In genomic region chr17:80796790-80797189, GRCm38 (mm10) we compare ENCODE assay signal across 15 mouse cellular contexts.
DNase-seq lines count a peak whose midpoint lies in the region.
"Had no signal": no experiment of that assay in that cellular context is flagged by ENCODE, and none has a peak within 500 bp of the region (broad histone marks: within the 10 kb centered on the region; RNA-seq: fewer than 3 reads in every experiment).

No protein-coding gene starts in this region.

- intact Hi-C loops in gastrocnemius, postnatal 14 days (cut with DNase I; ENCODE audit: low total_unique reads): no loop called here

- DNase-seq in gastrocnemius, postnatal 14 days: peak; percentile 41
- DNase-seq in gastrocnemius, adult 8-10 months (ENCODE audit: low spot score in 2 of 2): no peak
- DNase-seq in brain, adult 2 months (ENCODE audit: low read depth, low spot score): peak; percentile 86
- peak; percentile 63 for DNase-seq in cerebellum, adult 8-10 months
- DNase-seq in cerebellum, postnatal 36 days: peak; percentile 56 to 57
- DNase-seq in lung, postnatal 36 days: no peak
- no peak for DNase-seq in frontal cortex, adult 2 months (ENCODE audit: extremely low spot score in 1 of 2, low spot score in 1 of 2)
- no peak for DNase-seq in c-Kit-positive CD71-positive TER-119-positive erythroid progenitor cells, embryonic 14.5 days (ENCODE audit: low spot score)
- DNase-seq: adrenal gland, adult 2 months; embryo, embryonic 11 days; heart, adult 18-20 months; kidney, adult 18-20 months; liver, postnatal 0 days; right cerebral cortex, postnatal 14 days; thymus, adult 2 months had no signal

Comparison
In these comparisons a context has a peak if more than half of its experiments do, and no peak if none do; other contexts are left out.
1. DNase-seq: peak in gastrocnemius, postnatal 14 days (single experiment), brain, adult 2 months (single experiment), cerebellum, adult 8-10 months (single experiment) and cerebellum, postnatal 36 days (2 of 2); none in gastrocnemius, adult 8-10 months (0 of 2), lung, postnatal 36 days (single experiment), frontal cortex, adult 2 months (0 of 2) and c-Kit-positive CD71-positive TER-119-positive erythroid progenitor cells, embryonic 14.5 days (single experiment).